ENCODE assay signal across 32 mouse cellular contexts in the genomic region with DNA sequence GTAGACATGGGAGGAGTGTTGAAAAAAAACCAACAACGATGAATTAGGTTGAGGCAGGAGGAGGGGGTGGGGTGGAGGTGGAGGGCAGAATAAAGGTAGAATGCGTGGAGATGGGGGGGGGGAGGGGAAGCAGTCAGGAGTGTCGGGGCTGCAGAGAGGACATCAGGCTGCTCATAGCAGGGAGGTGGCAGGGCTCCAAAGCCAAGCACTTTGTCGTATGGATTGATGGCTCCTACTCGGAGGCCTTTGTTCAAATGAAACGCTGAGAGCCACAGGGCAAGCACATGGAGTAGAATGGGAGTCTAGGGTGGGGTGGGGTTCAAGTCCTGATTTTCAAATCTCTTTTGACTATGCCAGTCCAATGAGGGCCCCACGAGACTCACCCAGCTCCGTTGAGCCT. TPM values are rescaled to one million over a fixed set of nuclear protein-coding genes. Genes with fewer than 3 reads are reported as not detected.
DNase-seq lines count a peak whose midpoint lies in the region; ATAC-seq and TF ChIP-seq lines count a peak whose summit lies in the region.
"Had no signal": no experiment of that assay in that cellular context is flagged by ENCODE, and none has a peak within 500 bp of the region (broad histone marks: within the 10 kb centered on the region; RNA-seq: fewer than 3 reads in every experiment).

No protein-coding gene starts in this region.

- no peak for ATAC-seq in hindbrain, embryonic 12.5 days (ENCODE audit: low FRiP score)
- ATAC-seq in hindbrain, embryonic 11.5 days (ENCODE audit: low FRiP score), result no peak
- ATAC-seq: activated CD4-positive, CD25-positive, alpha-beta regulatory T cell, adult 4 months; forebrain, embryonic 15.5 days; inflammation-experienced regulatory T-cells, adult 6 months had no signal

- intact Hi-C loops in gastrocnemius, postnatal 36 days (cut with DNase I), result no loop called here

- no peak overlapping the region for H3K4me3 ChIP-seq in hindbrain, embryonic 12.5 days
- H3K4me3 ChIP-seq in hindbrain, embryonic 11.5 days (ENCODE audit: low read depth, low read length), result no peak overlapping the region
- no peak overlapping the region for H3K4me3 ChIP-seq in cerebellum, adult 2 months (replicated peaks; ENCODE audit: insufficient read depth, low read depth, low read length)
- H3K4me3 ChIP-seq: embryonic facial prominence, embryonic 12.5 days; forebrain, embryonic 15.5 days; heart, embryonic 12.5 days; layer of hippocampus, adult 2 months; limb, embryonic 10.5 days; limb, embryonic 15.5 days had no signal

- no peak overlapping the region for H3K9ac ChIP-seq in hindbrain, embryonic 12.5 days
- no peak overlapping the region for H3K9ac ChIP-seq in hindbrain, embryonic 11.5 days (ENCODE audit: low read depth, low read length)
- H3K9ac ChIP-seq: embryonic facial prominence, embryonic 12.5 days; forebrain, embryonic 15.5 days; heart, embryonic 12.5 days; limb, embryonic 15.5 days; liver, embryonic 14.5 days had no signal

- H3K27ac ChIP-seq in hindbrain, embryonic 12.5 days, result peak overlapping the region; percentile 18; the same call in 1 of the 2 replicates
- no peak overlapping the region for H3K27ac ChIP-seq in hindbrain, embryonic 11.5 days (ENCODE audit: low read depth, low read length)
- no peak overlapping the region for H3K27ac ChIP-seq in cerebellum, adult 2 months (ENCODE audit: insufficient read depth, low read length)
- H3K27ac ChIP-seq: embryonic facial prominence, embryonic 12.5 days; forebrain, embryonic 15.5 days; layer of hippocampus, adult 2 months; limb, embryonic 10.5 days; limb, embryonic 15.5 days; liver, embryonic 14.5 days had no signal

- H3K9me3 ChIP-seq in hindbrain, embryonic 12.5 days (replicated peaks), result no peaks in the 10 kb centered on the region
- no peaks in the 10 kb centered on the region for H3K9me3 ChIP-seq in hindbrain, embryonic 11.5 days (ENCODE audit: control insufficient read depth, low read length)
- H3K9me3 ChIP-seq: embryonic facial prominence, embryonic 12.5 days; forebrain, embryonic 15.5 days; heart, embryonic 12.5 days; limb, embryonic 10.5 days; limb, embryonic 15.5 days had no signal

- no peak for DNase-seq in hindbrain, embryonic 11.5 days (ENCODE audit: low spot score)
- peak; percentile 42 to 47 for DNase-seq in cerebellum, adult 2 months
- DNase-seq in cerebellum, postnatal 10 days, result peak; percentile 73 to 86
- DNase-seq in gastrocnemius, postnatal 36 days, result no peak
- DNase-seq in lung, postnatal 4 days, result no peak
- DNase-seq: adrenal gland, adult 2 months; adrenal gland, postnatal 36 days; B cell, adult 2 months; embryo, embryonic 11 days; gastrocnemius, postnatal 25 days; heart, adult 18-20 months; heart, postnatal 4 days; kidney, adult 11 months; kidney, postnatal 36 days; lung, adult 2 months; lung, postnatal 10 days; midbrain, embryonic 14.5 days; thymus, adult 2 months; thymus, postnatal 4 days had no signal

- H3K4me2 ChIP-seq in hindbrain, embryonic 12.5 days (replicated peaks), result no peak overlapping the region
- no peak overlapping the region for H3K4me2 ChIP-seq in hindbrain, embryonic 11.5 days (replicated peaks; ENCODE audit: low read depth, low read length)
- H3K4me2 ChIP-seq: embryonic facial prominence, embryonic 12.5 days; forebrain, embryonic 15.5 days; heart, embryonic 12.5 days; limb, embryonic 15.5 days had no signal

- peaks cover 10% of the 10 kb centered on the region; the same call in 1 of the 2 replicates for H3K27me3 ChIP-seq in hindbrain, embryonic 12.5 days
- no peaks in the 10 kb centered on the region for H3K27me3 ChIP-seq in hindbrain, embryonic 11.5 days (ENCODE audit: control insufficient read depth, insufficient read depth, low read length)
- H3K27me3 ChIP-seq in cerebellum, adult 2 months (ENCODE audit: control insufficient read depth, insufficient read depth, low read length), result no peaks in the 10 kb centered on the region

- WGBS in hindbrain, embryonic 12.5 days, result 29% methylated on average over 8 of the region's 8 CpGs
- WGBS in hindbrain, embryonic 11.5 days, result 36% methylated on average over 8 of the region's 8 CpGs
- 23% methylated on average over 8 of the region's 8 CpGs for WGBS in cerebellum, adult 2 months

- no peaks in the 10 kb centered on the region for H3K36me3 ChIP-seq in hindbrain, embryonic 12.5 days
- H3K36me3 ChIP-seq in hindbrain, embryonic 11.5 days (ENCODE audit: control insufficient read depth, insufficient read depth, low read length), result no peaks in the 10 kb centered on the region
- H3K36me3 ChIP-seq: embryonic facial prominence, embryonic 12.5 days; forebrain, embryonic 15.5 days; heart, embryonic 12.5 days; limb, embryonic 10.5 days; limb, embryonic 15.5 days had no signal

- no peak for TF ChIP-seq POLR2A in cerebellum, adult 2 months (IDR thresholded peaks at IDR 0.05; ENCODE audit: borderline replicate concordance, insufficient read depth, low read length)

- H3K4me1 ChIP-seq in hindbrain, embryonic 12.5 days, result peaks cover 61% of the 10 kb centered on the region
- H3K4me1 ChIP-seq in hindbrain, embryonic 11.5 days (replicated peaks; ENCODE audit: control insufficient read depth, insufficient read depth, low read length), result peaks cover 9% of the 10 kb centered on the region; the same call in 1 of the 2 replicates
- peaks cover 18% of the 10 kb centered on the region for H3K4me1 ChIP-seq in cerebellum, adult 2 months (ENCODE audit: control insufficient read depth, insufficient read depth, low read length)

- TF ChIP-seq CTCF in cerebellum, adult 2 months (IDR thresholded peaks at IDR 0.05; ENCODE audit: borderline replicate concordance, insufficient read depth, low read depth, low read length), result no peak

RNA-seq across cellular contexts. Expression of a gene that starts 41.4 kb away (rescaled TPM):
- 65.0 and 68.8 TPM in 2 replicates for polyA plus RNA-seq in hindbrain, embryonic 12.5 days (2016; fragmentation: Nextera tagmentation; extraction: Ambion mirVana)
- polyA plus RNA-seq in hindbrain, embryonic 11.5 days (2014; fragmentation: Nextera tagmentation; extraction: Ambion mirVana), result 53.3 and 57.3 TPM in 2 replicates
- polyA plus RNA-seq in cerebellum, adult 2 months (2012; rRNA removed), result 37.3 and 43.9 TPM in 2 replicates
- not detected for total RNA-seq in gastrocnemius, postnatal 36 days (2021)
- total RNA-seq: adrenal gland, adult 2 months; adrenal gland, postnatal 36 days; gastrocnemius, adult 18-20 months; gastrocnemius, postnatal 25 days; heart, adult 18-20 months; heart, postnatal 4 days; monocyte, adult 5-6 weeks had no signal
- polyA plus RNA-seq: activated CD4-positive, CD25-positive, alpha-beta regulatory T cell, adult 4 months; adrenal gland, adult 2 months; heart, postnatal 0 days; inflammation-experienced regulatory T-cells, adult 6 months; liver, embryonic 14.5 days; lung, adult 2 months had no signal

RNA-seq across cellular contexts. Expression of a gene that starts 53.4 kb away (rescaled TPM):
- polyA plus RNA-seq in hindbrain, embryonic 12.5 days (2016; fragmentation: Nextera tagmentation; extraction: Ambion mirVana), result 53.2 and 55.6 TPM in 2 replicates
- 59.9 and 64.5 TPM in 2 replicates for polyA plus RNA-seq in hindbrain, embryonic 11.5 days (2014; fragmentation: Nextera tagmentation; extraction: Ambion mirVana)
- polyA plus RNA-seq in cerebellum, adult 2 months (2012; rRNA removed), result 14.0 and 14.1 TPM in 2 replicates
- total RNA-seq in gastrocnemius, postnatal 36 days (2021), result 10 to 100 TPM; 10.8 to 14.9 TPM

Comparison
In these comparisons a context has a peak if more than half of its experiments do, and no peak if none do; other contexts are left out.
1. DNase-seq: peak in cerebellum, adult 2 months (2 of 2) and cerebellum, postnatal 10 days (2 of 2); none in hindbrain, embryonic 11.5 days (single experiment), gastrocnemius, postnatal 36 days (0 of 2) and lung, postnatal 4 days (0 of 2).